In the genomic region with DNA sequence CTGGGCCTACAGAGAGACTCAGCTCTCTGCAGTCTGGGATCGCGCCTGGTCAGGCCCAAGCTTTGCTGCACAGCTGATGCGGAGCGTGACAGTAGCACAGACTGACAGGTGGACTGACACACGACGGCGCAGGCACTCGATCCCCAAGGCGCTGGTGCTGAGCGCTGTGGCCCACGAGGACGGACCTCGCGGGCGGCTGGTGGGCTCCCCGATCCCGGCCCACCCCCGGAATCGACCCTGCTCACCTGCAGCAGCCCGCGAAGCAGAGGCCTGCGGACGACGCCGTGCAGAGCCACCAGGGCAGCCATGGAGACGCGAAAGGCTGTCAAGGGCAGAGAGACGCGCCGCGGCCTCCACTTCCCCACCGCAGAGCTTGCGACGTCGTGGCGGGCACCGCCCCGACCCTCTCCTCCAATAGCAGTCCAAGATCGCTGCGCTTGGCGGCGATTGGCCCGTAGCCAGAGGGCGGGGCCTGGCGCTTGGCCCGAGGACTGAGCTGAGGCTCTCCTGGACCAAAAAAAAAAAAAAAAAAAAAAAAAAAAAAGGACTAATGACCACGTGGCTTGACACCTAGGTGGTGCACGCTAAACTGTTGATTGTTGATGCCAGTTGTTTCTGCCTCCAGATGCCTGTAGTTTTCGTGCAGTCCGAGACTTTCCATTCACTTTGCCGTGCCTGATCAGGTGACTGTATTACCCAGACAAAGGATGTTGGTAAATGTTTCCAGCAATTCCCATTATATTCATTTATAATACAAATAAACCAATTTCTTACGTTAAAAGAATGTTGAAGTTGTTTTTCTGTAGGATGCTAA, we compare ENCODE assay signal across 8 mouse cellular contexts. TPM values are rescaled to one million over a fixed set of nuclear protein-coding genes. Genes with fewer than 3 reads are reported as not detected.
DNase-seq lines count a peak whose midpoint lies in the region; ATAC-seq lines count a peak whose summit lies in the region.

TSS of gene Acat1 (minus strand) at position 415 of the 814 bp plus-strand sequence.

- H3K36me3 ChIP-seq in forebrain, embryonic 14.5 days (ENCODE audit: control insufficient read depth, insufficient read depth, low read length) = peaks cover 9% of the 10 kb centered on the region
- 0 out of 2 replicates have a peak, but pooled peaks cover 4% of the 10 kb centered on the region for H3K36me3 ChIP-seq in neural tube, embryonic 15.5 days

- 5% methylated on average over 49 of the region's 52 CpGs for WGBS in forebrain, embryonic 14.5 days
- WGBS in neural tube, embryonic 15.5 days = 3% methylated on average over 52 of the region's 52 CpGs

- peak; percentile 98 for ATAC-seq in forebrain, embryonic 14.5 days
- ATAC-seq in neural tube, embryonic 15.5 days (ENCODE audit: low FRiP score) = peak; percentile 99

- DNase-seq in ES-CJ7 (ENCODE audit: low read depth, low spot score) = peak; percentile 86
- peak; percentile 93 for DNase-seq in cerebellum, adult 11 months
- peak; percentile 95 for DNase-seq in forebrain, embryonic 14.5 days (ENCODE audit: low spot score)
- DNase-seq in heart, postnatal 14 days = peak; percentile 98 to 99
- peak; percentile 93 for DNase-seq in layer of hippocampus, adult 11-12 months (ENCODE audit: low spot score)
- DNase-seq in lung, adult 18-20 months = peak; percentile 95 to 96
- DNase-seq in testis, postnatal 14 days (ENCODE audit: low spot score) = peak; percentile 94

- peak within 1 kb of the TSS; percentile 65; the same call in 1 of the 2 replicates for H3K27ac ChIP-seq in forebrain, embryonic 14.5 days (ENCODE audit: low read depth, low read length)
- peak within 1 kb of the TSS; percentile 86 for H3K27ac ChIP-seq in neural tube, embryonic 15.5 days (replicated peaks)

- no peaks in the 10 kb centered on the region for H3K27me3 ChIP-seq in forebrain, embryonic 14.5 days (replicated peaks; ENCODE audit: control insufficient read depth, insufficient read depth, low read length)
- no peaks in the 10 kb centered on the region for H3K27me3 ChIP-seq in neural tube, embryonic 15.5 days (replicated peaks)

- no peaks in the 10 kb centered on the region for H3K9me3 ChIP-seq in forebrain, embryonic 14.5 days (replicated peaks; ENCODE audit: control insufficient read depth, low read length)
- no peaks in the 10 kb centered on the region for H3K9me3 ChIP-seq in neural tube, embryonic 15.5 days (replicated peaks)

- intact Hi-C loops in heart, postnatal 14 days (cut with DNase I) = no loop called here

- peak within 1 kb of the TSS; percentile 70 for H3K4me3 ChIP-seq in forebrain, embryonic 14.5 days (ENCODE audit: low read depth, low read length)
- peak within 1 kb of the TSS; percentile 82 for H3K4me3 ChIP-seq in neural tube, embryonic 15.5 days (replicated peaks)

- H3K9ac ChIP-seq in forebrain, embryonic 14.5 days (ENCODE audit: low read length) = peak within 1 kb of the TSS; percentile 86
- peak within 1 kb of the TSS; percentile 94 for H3K9ac ChIP-seq in neural tube, embryonic 15.5 days (replicated peaks)

- peaks cover 3% of the 10 kb centered on the region; the same call in 1 of the 2 replicates for H3K4me1 ChIP-seq in forebrain, embryonic 14.5 days (ENCODE audit: control insufficient read depth, insufficient read depth, low read length)
- H3K4me1 ChIP-seq in neural tube, embryonic 15.5 days = peaks cover 19% of the 10 kb centered on the region

- peak within 1 kb of the TSS; percentile 78 for H3K4me2 ChIP-seq in forebrain, embryonic 14.5 days (ENCODE audit: low read length)
- H3K4me2 ChIP-seq in neural tube, embryonic 15.5 days = peak within 1 kb of the TSS; percentile 64

RNA-seq across cellular contexts. Expression of gene Acat1, which starts in this region (rescaled TPM):
- polyA plus RNA-seq in forebrain, embryonic 14.5 days (2014; fragmentation: Nextera tagmentation; extraction: Ambion mirVana) = 190 and 201 TPM in 2 replicates
- total RNA-seq in heart, postnatal 14 days (2021) = 100 to 1,000 TPM; 313 to 317 TPM
- 173 and 180 TPM in 2 replicates for polyA plus RNA-seq in neural tube, embryonic 15.5 days (2015; fragmentation: Nextera tagmentation; extraction: Ambion mirVana)

Comparison
In these comparisons a context has a peak if more than half of its experiments do, and no peak if none do; other contexts are left out.
1. Peak in every context shown above with its lines: DNase-seq, ATAC-seq, H3K4me3 ChIP-seq and H3K27ac ChIP-seq.